Mouse (Mus musculus) kidney, embryonic 14.5 days (tissue): ENCODE data around the gene Gtf3c2. TPM values are rescaled to one million over a fixed set of nuclear protein-coding genes. Genes with fewer than 3 reads are reported as not detected.

Experiments
- ATAC-seq: fragments of 200-750 bp; cut with Nextera tagmentation; 2 replicates; pipeline ENCODE4 v1.8.0; 2017; ENCODE audit warnings: moderate number of reproducible peaks, mild to moderate bottlenecking, moderate TSS enrichment, moderate library complexity; ENCODE audit not compliant: low FRiP score, low TSS enrichment
- H3K27ac ChIP-seq: fragments of 300-500 bp; sonication (generic); 2 replicates; pipeline ENCODE4 v1.5.1; 2014; ENCODE audit warnings: low read depth, mild to moderate bottlenecking, low read length, moderate library complexity, mixed read lengths
- H3K27me3 ChIP-seq: fragments of 300-500 bp; sonication (generic); 2 replicates; pipeline ENCODE4 v1.6.1; 2014; ENCODE audit warnings: mild to moderate bottlenecking, low read length; ENCODE audit not compliant: control insufficient read depth, insufficient read depth
- H3K36me3 ChIP-seq: fragments of 300-500 bp; sonication (generic); 2 replicates; pipeline ENCODE4 v1.6.1; 2014; ENCODE audit warnings: low read length, mixed read lengths; ENCODE audit not compliant: control insufficient read depth, insufficient read depth
- H3K4me1 ChIP-seq: fragments of 300-500 bp; sonication (generic); 2 replicates; pipeline ENCODE4 v1.6.1; 2014; ENCODE audit warnings: low read length, mixed read lengths; ENCODE audit not compliant: control insufficient read depth, insufficient read depth
- H3K4me2 ChIP-seq: fragments of 300-500 bp; sonication (generic); replicated peaks from 2 replicates; pipeline ENCODE4 v1.6.1; 2014; ENCODE audit warnings: low read depth, mild to moderate bottlenecking, low read length
- H3K4me3 ChIP-seq: fragments of 300-500 bp; sonication (generic); 2 replicates; pipeline ENCODE4 v1.5.1; 2014; ENCODE audit warnings: mild to moderate bottlenecking, low read length
- H3K9ac ChIP-seq: fragments of 300-500 bp; sonication (generic); 2 replicates; pipeline ENCODE4 v1.6.1; 2014; ENCODE audit warnings: low read depth, mild to moderate bottlenecking, low read length, moderate library complexity
- H3K9me3 ChIP-seq: fragments of 300-500 bp; sonication (generic); 2 replicates; pipeline ENCODE4 v1.6.1; 2016; ENCODE audit warnings: low read length; ENCODE audit not compliant: control insufficient read depth
- WGBS: fragments of 180-500 bp; shearing (Covaris S2); extraction: QIAGEN DNeasy Blood & Tissue Kit; methylation state at CpG from one replicate; pipeline ENCODE4 v1.1.7; 2014; 5-methylcytosine and 5-hydroxymethylcytosine counted together
- polyA plus RNA-seq: library from polyadenylated mRNA; unstranded; fragments of >200 nt; fragmentation: Nextera tagmentation; extraction: Ambion mirVana; gene quantifications from 2 replicates; pipeline ENCODE4 v1.2.1, GENCODE M21; 2014

Gtf3c2 gene
- polyA plus RNA-seq, result 51.6 and 85.6 TPM in 2 replicates

DNA sequence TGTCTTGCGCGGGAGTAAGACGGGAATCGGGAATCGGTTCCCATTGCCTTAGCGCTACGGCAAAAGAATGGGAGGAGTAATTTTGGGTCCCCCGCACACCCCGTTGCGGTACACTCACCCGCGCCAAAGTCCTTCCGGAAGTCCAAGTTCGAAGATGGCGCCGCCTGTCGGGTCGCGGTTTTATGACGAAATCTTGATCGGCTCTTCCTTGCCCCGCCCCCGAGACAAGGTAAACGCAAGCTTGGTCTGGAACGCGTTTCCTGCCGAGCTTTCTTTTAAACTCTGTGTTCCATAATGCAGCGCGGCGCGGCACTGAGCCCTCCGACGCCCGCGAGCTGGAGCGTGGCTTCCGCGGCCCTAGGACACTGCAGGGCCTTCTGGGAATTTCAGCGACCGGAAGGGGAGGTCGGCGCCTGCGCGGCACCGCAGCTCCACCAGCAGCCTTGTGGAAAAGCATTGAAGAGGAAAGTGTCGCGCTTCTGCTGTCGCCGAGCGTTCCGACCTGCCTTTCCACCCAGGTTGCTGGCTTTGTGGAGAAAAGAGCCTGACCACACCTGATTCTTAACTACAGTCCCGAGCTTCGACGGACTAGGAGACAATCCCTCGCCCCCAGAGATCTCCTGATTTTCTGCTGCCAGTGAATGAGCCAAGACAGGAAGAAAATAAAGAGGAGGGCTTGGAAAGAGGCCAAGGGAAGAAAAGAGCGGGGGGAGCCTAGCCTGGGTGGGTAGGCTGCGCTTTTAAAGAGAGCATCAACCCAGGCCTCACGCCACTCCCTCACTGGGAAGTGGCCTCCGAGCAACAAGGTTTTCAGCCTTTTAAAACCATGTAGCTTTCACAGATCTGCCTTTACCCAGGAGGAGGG is at the start of gene Gtf3c2, which contains the start of gene Gm29609:
Gtf3c2 (minus strand) TSS at position 379 of the 865 bp plus-strand sequence.
Gm29609 (minus strand) TSS at position 146 of the 865 bp plus-strand sequence.
- no peaks in the 10 kb centered on the region for H3K27me3 ChIP-seq
- peaks cover 4% of the 10 kb centered on the region; the same call in 1 of the 2 replicates for H3K4me1 ChIP-seq
- H3K36me3 ChIP-seq, result peaks cover 3% of the 10 kb centered on the region; the same call in 1 of the 2 replicates
- H3K4me3 ChIP-seq, result peak within 1 kb of the TSS; percentile 96
- under 1% methylated on average over 59 of the region's 59 CpGs for WGBS
- peak; percentile 98 for ATAC-seq
- peak within 1 kb of the TSS; percentile 95 for H3K27ac ChIP-seq
- peak within 1 kb of the TSS; percentile 69 for H3K9ac ChIP-seq
- no peaks in the 10 kb centered on the region for H3K9me3 ChIP-seq
- peak within 1 kb of the TSS; percentile 96 for H3K4me2 ChIP-seq

DNA sequence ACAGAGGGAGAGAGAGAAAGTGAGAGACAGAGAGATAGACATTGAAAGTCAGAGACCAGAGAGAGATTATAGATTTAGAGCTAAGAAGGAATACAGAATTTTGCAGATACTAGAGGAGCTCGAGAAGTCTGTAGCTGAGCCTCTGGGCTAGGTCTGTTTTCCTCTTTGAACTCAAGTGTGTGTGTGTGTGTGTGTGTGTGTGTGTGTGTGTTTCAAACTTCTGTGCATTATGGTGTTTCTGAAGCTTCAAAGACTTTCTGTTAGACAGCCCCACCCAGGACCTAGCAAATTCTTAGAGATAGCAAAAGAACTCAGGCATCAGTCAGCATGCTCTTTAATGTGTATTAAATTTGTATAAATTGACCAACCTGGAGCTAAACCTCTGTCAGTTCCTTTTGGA is 46.7 kb upstream of the Gtf3c2 start:
- ATAC-seq, result no peak
- Histone ChIP-seq H3K4me1 (no peaks in the 10 kb centered on the region), H3K4me2 (no peak overlapping the region), H3K27me3 (no peaks in the 10 kb centered on the region), H3K4me3 (no peak overlapping the region), H3K9ac (no peak overlapping the region), H3K9me3 (no peaks in the 10 kb centered on the region), H3K27ac (no peak overlapping the region), H3K36me3 (no peaks in the 10 kb centered on the region)
- WGBS, result 81% methylated on average over 1 of the region's 1 CpGs

DNA sequence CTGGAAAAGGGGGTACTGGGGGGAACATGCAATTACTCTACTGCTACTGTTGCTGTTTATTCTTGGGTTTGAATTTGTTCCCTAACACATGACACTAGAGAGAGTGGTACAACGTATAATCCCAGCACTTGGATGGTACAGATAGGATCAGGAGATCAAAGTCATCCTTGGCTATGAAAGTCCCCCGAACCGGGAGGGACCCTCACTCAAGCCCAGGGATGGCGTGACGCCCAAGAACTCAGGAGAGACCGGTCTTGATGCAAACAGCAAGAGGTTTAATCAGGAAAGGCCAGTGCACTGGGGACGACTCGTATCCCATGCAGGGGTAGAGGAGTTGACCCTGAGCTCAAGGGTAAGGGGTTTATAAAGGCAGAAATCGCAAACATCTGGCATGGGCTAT is 42.8 kb upstream of the Gtf3c2 start:
- Histone ChIP-seq H3K36me3 (no peaks in the 10 kb centered on the region), H3K4me2 (no peak overlapping the region), H3K27ac (no peak overlapping the region), H3K9me3 (no peaks in the 10 kb centered on the region), H3K9ac (no peak overlapping the region), H3K4me3 (no peak overlapping the region), H3K27me3 (no peaks in the 10 kb centered on the region), H3K4me1 (no peaks in the 10 kb centered on the region; the same call in 1 of the 2 replicates)
- no peak for ATAC-seq
- 95% methylated on average over 9 of the region's 9 CpGs for WGBS

DNA sequence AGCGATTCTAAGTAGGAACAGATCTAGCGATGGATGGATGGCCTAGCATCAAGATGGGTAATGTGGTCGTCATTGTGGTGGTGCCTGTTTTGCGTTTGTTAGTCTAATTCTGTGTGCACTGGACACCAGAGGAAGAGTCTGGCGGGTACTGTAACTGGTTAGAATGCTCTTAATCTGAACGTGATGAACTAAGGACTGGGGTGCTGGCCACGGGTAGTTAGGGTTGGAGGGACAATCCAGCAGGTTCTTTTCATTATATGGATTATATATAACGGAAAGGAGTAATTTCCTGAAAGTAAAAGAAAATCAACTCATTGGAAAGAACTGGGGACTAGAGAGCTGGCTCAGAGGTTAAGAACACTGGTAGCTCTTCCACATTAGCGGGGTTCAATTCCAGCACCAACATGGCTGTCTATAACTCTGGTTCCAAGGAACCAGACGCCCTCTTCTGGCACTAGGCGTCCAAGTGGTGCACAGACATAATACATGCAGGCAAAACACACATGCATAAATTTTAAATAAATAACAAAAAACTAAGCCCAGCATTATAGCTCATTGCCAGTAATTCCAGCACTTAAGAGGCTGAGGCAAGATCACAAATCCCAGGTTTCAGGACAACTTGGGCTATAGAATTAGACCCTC is 41.5 kb upstream of the Gtf3c2 start:
- no peak for ATAC-seq
- peak overlapping the region; percentile 85 for H3K9ac ChIP-seq
- H3K4me3 ChIP-seq, result peak overlapping the region; percentile 87
- peak overlapping the region; percentile 64 for H3K4me2 ChIP-seq
- WGBS, result 18% methylated on average over 11 of the region's 11 CpGs
- H3K27me3 ChIP-seq, result no peaks in the 10 kb centered on the region
- no peaks in the 10 kb centered on the region; the same call in 1 of the 2 replicates for H3K4me1 ChIP-seq
- H3K9me3 ChIP-seq, result no peaks in the 10 kb centered on the region
- H3K36me3 ChIP-seq, result no peaks in the 10 kb centered on the region
- H3K27ac ChIP-seq, result peak overlapping the region; percentile 95

DNA sequence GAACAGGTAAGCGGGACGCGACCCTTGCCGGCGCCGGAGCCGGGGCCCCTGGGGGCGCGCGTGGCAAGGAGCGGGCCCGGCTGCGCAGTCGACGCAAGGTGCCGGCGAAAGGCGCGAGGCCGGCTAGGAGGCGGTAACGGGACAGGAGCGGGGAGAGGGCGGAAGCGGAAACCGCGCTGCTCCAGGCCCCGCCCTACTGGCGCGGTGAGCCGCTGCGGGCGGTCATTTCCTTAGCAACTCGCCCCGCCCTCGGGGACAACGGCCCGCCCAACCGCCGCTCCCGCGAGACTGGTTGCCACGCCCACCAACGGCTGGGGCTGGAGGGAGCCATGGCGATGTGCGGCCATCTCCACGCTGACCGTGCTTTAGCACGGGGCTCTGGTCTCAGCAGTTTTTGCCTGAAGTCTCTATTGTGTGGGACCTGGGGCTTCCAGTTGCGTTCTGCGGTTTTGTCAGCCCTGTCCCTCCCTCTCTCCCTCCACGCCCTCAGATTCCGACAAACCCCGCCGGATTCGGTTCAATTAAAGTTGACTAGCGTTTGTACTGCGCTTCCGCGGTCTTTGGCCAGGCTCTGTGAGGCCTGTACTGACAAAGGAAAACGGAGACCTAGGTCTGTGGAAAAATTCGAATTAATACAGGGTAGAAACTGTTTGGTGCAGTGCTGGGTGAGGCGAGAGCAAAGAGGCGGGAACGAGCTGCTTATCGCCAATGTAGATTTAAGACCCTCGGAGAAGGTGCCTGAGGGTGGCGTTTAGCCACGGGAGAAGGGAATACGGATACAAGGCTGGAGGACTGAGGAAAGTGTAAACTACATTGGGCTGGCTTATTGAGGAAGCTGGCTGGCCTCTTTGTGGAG is 40.7 kb upstream of the Gtf3c2 start, which contains the start of gene Ppm1g:
Ppm1g (minus strand) TSS at position 240 of the 856 bp plus-strand sequence.
- Histone ChIP-seq H3K4me3 (peak within 1 kb of the TSS; percentile 87), H3K4me1 (no peaks in the 10 kb centered on the region; the same call in 1 of the 2 replicates), H3K36me3 (no peaks in the 10 kb centered on the region), H3K9ac (peak within 1 kb of the TSS; percentile 85), H3K9me3 (no peaks in the 10 kb centered on the region), H3K27me3 (no peaks in the 10 kb centered on the region), H3K27ac (peak within 1 kb of the TSS; percentile 95), H3K4me2 (peak within 1 kb of the TSS; percentile 64)
- under 1% methylated on average over 69 of the region's 70 CpGs for WGBS
- peak; percentile 96 for ATAC-seq

DNA sequence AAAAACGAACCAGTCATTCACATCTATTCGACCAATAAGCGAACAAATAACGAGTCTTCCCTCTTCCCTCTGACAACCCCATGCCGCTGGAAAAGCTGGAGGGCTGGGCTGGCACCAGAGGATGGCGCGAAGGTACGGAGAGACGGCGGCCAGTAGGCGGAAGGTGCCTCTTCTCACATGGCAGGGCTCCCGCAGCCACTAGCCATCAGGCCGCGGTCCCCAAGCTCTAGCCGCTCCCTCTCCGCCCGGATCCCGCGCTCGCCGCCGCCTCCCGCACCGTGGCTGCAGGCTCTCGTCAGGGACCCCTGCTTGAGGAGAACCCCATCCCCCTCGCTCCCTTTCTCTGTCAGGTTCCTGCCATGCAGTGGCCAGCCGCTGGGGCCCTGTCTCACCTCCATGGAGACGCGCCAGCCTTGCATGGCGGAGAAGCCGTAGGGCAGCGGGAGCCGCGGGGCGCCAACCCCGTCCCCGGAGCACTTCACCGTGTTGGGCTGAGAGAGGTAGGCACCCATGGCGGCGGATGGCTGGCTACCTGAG is 40.0 kb upstream of the Gtf3c2 start:
- H3K9ac ChIP-seq, result peak overlapping the region; percentile 85
- peak overlapping the region; percentile 87 for H3K4me3 ChIP-seq
- no peaks in the 10 kb centered on the region for H3K36me3 ChIP-seq
- no peaks in the 10 kb centered on the region for H3K27me3 ChIP-seq
- H3K4me1 ChIP-seq, result no peaks in the 10 kb centered on the region; the same call in 1 of the 2 replicates
- H3K9me3 ChIP-seq, result no peaks in the 10 kb centered on the region
- peak overlapping the region; percentile 64 for H3K4me2 ChIP-seq
- ATAC-seq, result peak; percentile 78
- H3K27ac ChIP-seq, result peak overlapping the region; percentile 95
- WGBS, result under 1% methylated on average over 39 of the region's 40 CpGs

DNA sequence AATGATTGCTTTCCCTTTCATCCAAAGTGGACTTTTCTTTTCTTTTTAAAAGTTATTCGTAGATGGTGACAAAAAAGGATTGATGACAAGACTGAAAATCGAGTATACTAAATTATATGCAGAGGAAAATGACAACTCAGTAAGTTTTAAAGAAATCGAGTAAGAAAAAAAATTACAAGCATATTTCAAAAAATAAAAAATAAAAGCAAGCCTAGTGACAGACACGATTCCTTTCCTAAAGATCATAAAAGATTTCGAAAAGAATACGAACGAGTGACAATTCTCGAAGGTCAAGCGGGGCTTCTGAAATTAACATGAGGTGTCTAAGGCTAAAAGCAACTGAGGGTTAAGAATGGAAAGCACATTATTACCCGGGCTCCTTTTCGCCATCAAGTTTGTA is 39.5 kb upstream of the Gtf3c2 start:
- Histone ChIP-seq H3K4me1 (no peaks in the 10 kb centered on the region; the same call in 1 of the 2 replicates), H3K36me3 (no peaks in the 10 kb centered on the region), H3K9me3 (no peaks in the 10 kb centered on the region), H3K9ac (peak overlapping the region; percentile 85), H3K27me3 (no peaks in the 10 kb centered on the region), H3K27ac (peak overlapping the region; percentile 95; the same call in 1 of the 2 replicates), H3K4me3 (peak overlapping the region; percentile 87), H3K4me2 (peak overlapping the region; percentile 64)
- no peak for ATAC-seq
- 2% methylated on average over 11 of the region's 11 CpGs for WGBS

DNA sequence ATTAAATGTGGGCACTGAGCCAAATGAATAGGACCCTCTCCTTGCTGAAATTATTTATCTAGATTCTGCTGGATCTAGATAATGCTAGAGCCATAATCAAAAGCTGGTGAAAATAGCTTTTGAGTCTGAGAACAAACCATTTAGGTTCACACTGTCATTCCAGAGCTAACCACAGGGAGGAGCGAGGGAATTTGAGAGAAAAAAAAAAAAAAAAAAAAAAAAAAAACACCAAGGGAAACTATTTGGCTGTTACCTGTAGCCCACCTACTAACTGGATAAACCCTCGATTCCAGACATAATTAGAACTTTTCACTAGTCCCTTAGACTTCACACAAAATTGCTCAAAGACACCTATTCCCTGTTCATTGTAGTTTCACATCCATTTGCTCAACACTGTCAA is 39.1 kb upstream of the Gtf3c2 start:
- Histone ChIP-seq H3K36me3 (no peaks in the 10 kb centered on the region), H3K4me2 (peak overlapping the region; percentile 64), H3K27me3 (no peaks in the 10 kb centered on the region), H3K9ac (peak overlapping the region; percentile 85; the same call in 1 of the 2 replicates), H3K4me3 (peak overlapping the region; percentile 87), H3K27ac (no peak overlapping the region), H3K9me3 (no peaks in the 10 kb centered on the region), H3K4me1 (no peaks in the 10 kb centered on the region; the same call in 1 of the 2 replicates)
- ATAC-seq, result no peak
- 1% methylated on average over 2 of the region's 2 CpGs for WGBS
